Mouse (Mus musculus) forebrain, embryonic 14.5 days (tissue): ENCODE results near the gene Mettl24. TPM values are rescaled to one million over a fixed set of nuclear protein-coding genes. Genes with fewer than 3 reads are reported as not detected.
"Not testable (repeated sequence)": the region's sequence is repeated elsewhere in the genome, so short reads cannot be mapped to it uniquely, and the experiment has no call there.

Experiments used
- ATAC-seq: fragments of 200-750 bp; cut with Nextera tagmentation; 2 replicates; pipeline ENCODE4 v1.8.0; 2017; ENCODE audit warnings: mild to moderate bottlenecking, moderate library complexity
- DNase-seq: peaks from one replicate; pipeline ENCODE4 v3.0.0-alpha.2; 2015; ENCODE audit warnings: low spot score
- H3K27ac ChIP-seq: fragments of 300-500 bp; sonication (generic); 2 replicates; pipeline ENCODE4 v1.5.1; 2014; ENCODE audit warnings: low read depth, mild to moderate bottlenecking, control low read depth, low read length, moderate library complexity
- H3K27me3 ChIP-seq: fragments of 300-500 bp; sonication (generic); replicated peaks from 2 replicates; pipeline ENCODE4 v1.6.1; 2014; ENCODE audit warnings: low read length, control low read depth, mixed read lengths; ENCODE audit not compliant: control insufficient read depth, insufficient read depth
- H3K36me3 ChIP-seq: fragments of 300-500 bp; sonication (generic); 2 replicates; pipeline ENCODE4 v1.6.1; 2014; ENCODE audit warnings: low read length, control low read depth; ENCODE audit not compliant: control insufficient read depth, insufficient read depth
- H3K4me1 ChIP-seq: fragments of 300-500 bp; sonication (generic); 2 replicates; pipeline ENCODE4 v1.6.1; 2014; ENCODE audit warnings: antibody characterized with exemption, low read length, control low read depth; ENCODE audit not compliant: control insufficient read depth, insufficient read depth
- H3K4me2 ChIP-seq: fragments of 300-500 bp; sonication (generic); 2 replicates; pipeline ENCODE4 v1.6.1; 2014; ENCODE audit warnings: mild to moderate bottlenecking, control low read depth, low read length
- H3K4me3 ChIP-seq: fragments of 300-500 bp; sonication (generic); 2 replicates; pipeline ENCODE4 v1.5.1; 2014; ENCODE audit warnings: low read depth, low read length, control low read depth
- H3K9ac ChIP-seq: fragments of 300-500 bp; sonication (generic); 2 replicates; pipeline ENCODE4 v1.6.1; 2014; ENCODE audit warnings: mild to moderate bottlenecking, low read length, control low read depth, moderate library complexity
- H3K9me3 ChIP-seq: fragments of 300-500 bp; sonication (generic); replicated peaks from 2 replicates; pipeline ENCODE4 v1.6.1; 2016; ENCODE audit warnings: low read length, control low read depth, mixed read lengths; ENCODE audit not compliant: control insufficient read depth
- WGBS: fragments of 180-500 bp; shearing (Covaris S2); extraction: QIAGEN DNeasy Blood & Tissue Kit; methylation state at CpG from one replicate; pipeline ENCODE4 v1.1.7; 2014; 5-methylcytosine and 5-hydroxymethylcytosine counted together
- polyA plus RNA-seq: library from polyadenylated mRNA; unstranded; fragments of >200 nt; fragmentation: Nextera tagmentation; extraction: Ambion mirVana; gene quantifications from 2 replicates; pipeline ENCODE4 v1.2.1, GENCODE M21; 2014

Mettl24 gene
- polyA plus RNA-seq, 1 experiment from 2014 or later = 0.29 TPM

- not testable (repeated sequence) for H3K27ac ChIP-seq, H3K4me2 ChIP-seq, H3K9ac ChIP-seq, H3K4me3 ChIP-seq, ATAC-seq, H3K36me3 ChIP-seq, H3K27me3 ChIP-seq, H3K4me1 ChIP-seq, H3K9me3 ChIP-seq, DNase-seq
- 94% methylated on average over 21 of the region's 23 CpGs for WGBS
Measured at GRCm38 (mm10) chr10:40759391-40760194, 76.5 kb downstream of the Mettl24 start.

DNA sequence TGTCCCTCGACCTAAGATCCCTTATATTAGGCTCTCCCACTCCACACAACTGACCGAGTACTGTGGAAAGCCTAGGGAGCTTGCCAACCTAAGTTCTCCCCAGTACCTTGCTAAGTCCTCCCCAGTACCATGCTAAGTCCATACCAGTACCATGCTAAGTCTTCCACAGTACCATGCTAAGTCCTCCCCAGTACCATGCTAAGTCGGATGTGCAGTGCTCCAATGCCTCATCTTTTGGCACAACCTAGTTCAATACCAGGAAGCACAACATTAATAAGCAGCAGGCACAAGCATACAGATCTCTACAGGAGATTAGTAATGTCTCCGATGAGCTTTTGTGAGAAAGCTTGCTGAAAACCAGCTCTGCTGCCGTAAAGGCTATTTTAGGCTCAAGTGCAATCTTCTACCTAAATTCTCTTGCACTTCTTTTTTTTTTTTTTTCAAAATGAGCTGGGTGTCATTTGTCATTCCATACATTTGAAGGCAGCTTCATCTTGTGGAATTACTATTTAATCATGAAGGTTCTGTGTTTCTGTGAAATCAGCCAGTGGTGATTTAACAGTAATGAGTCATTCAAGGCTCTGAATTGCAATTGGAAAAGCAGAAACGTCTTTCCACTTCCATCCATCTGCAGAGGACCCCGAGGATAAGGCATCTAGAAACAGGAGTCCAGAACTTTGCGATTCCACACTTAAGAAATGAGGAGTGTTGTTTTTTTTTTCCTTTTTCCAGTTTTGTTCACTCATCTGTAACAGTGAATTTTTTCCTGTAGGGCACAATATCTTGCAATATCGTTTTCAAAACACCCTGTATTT is 77.3 kb downstream of the Mettl24 start:
- Histone ChIP-seq H3K36me3 (no peaks in the 10 kb centered on the region), H3K27ac (no peak overlapping the region), H3K27me3 (no peaks in the 10 kb centered on the region), H3K9me3 (no peaks in the 10 kb centered on the region), H3K9ac (no peak overlapping the region), H3K4me1 (no peaks in the 10 kb centered on the region), H3K4me3 (no peak overlapping the region), H3K4me2 (no peak overlapping the region)
- ATAC-seq (no peak), DNase-seq (no peak)
- WGBS = 91% methylated on average over 9 of the region's 9 CpGs

GRCm38 (mm10) chr10:40761010-40761752 is 78.1 kb downstream of the Mettl24 start:
- 70% methylated on average over 9 of the region's 9 CpGs for WGBS
- Histone ChIP-seq H3K27me3 (no peaks in the 10 kb centered on the region), H3K4me3 (no peak overlapping the region), H3K36me3 (no peaks in the 10 kb centered on the region), H3K4me1 (no peaks in the 10 kb centered on the region), H3K4me2 (no peak overlapping the region), H3K9me3 (no peaks in the 10 kb centered on the region), H3K27ac (no peak overlapping the region), H3K9ac (no peak overlapping the region)
- ATAC-seq (no peak), DNase-seq (no peak)

DNA sequence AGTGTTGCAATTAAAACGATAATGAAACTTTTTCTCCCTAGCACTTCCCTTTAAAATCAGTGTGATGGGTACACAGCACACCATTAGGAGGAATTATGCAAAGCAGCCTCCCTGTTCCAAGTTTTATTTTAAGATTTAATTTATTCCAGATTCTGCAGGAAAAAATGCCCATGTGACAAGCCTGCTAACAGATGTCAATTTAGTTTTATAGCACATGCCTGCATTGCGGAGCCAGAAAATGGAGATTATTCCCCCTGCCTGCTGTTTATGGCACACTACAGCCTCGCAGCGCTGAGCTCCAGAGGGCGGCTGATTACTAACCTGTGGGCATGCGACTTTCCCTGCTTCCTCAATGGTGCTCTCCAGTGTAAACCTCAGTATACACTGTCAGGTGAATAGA is 79.5 kb downstream of the Mettl24 start:
- no peak overlapping the region for H3K27ac ChIP-seq
- ATAC-seq (peak; percentile 90), DNase-seq (peak; percentile 79)
- H3K4me2 ChIP-seq = no peak overlapping the region
- 56% methylated on average over 6 of the region's 6 CpGs for WGBS
- H3K36me3 ChIP-seq = no peaks in the 10 kb centered on the region
- H3K4me3 ChIP-seq = no peak overlapping the region
- no peaks in the 10 kb centered on the region for H3K4me1 ChIP-seq
- H3K9ac ChIP-seq = no peak overlapping the region
- no peaks in the 10 kb centered on the region for H3K9me3 ChIP-seq
- no peaks in the 10 kb centered on the region for H3K27me3 ChIP-seq

GRCm38 (mm10) chr10:40763084-40763720 is 80.1 kb downstream of the Mettl24 start:
- Histone ChIP-seq H3K4me3 (no peak overlapping the region), H3K27ac (no peak overlapping the region), H3K9me3 (no peaks in the 10 kb centered on the region), H3K9ac (no peak overlapping the region), H3K4me2 (no peak overlapping the region), H3K27me3 (no peaks in the 10 kb centered on the region), H3K4me1 (no peaks in the 10 kb centered on the region), H3K36me3 (no peaks in the 10 kb centered on the region)
- ATAC-seq (no peak; the same call in 1 of the 2 replicates), DNase-seq (no peak)
- 71% methylated on average over 5 of the region's 5 CpGs for WGBS

DNA sequence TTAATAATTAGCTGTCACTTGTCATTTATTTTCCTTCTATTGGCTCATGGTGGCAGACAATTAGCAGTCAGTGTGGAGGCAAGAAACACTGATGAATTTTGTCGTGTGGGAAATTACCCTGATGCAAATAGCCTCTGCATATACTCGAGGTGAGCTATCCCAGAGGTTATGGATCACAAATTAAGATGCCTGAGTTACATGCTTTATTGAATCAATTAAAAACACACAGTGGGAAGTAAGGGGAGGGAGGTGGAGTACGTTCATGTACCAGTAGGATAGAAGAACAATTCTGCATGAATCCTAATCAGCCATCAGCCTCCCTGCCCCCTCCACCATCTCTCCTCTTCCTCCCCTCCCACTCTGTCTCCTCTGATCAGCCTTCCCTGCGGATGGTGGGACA is 89.2 kb downstream of the Mettl24 start:
- H3K9ac ChIP-seq = no peak overlapping the region
- no peak overlapping the region for H3K4me2 ChIP-seq
- no peak for DNase-seq
- no peak for ATAC-seq
- no peaks in the 10 kb centered on the region for H3K27me3 ChIP-seq
- no peak overlapping the region for H3K4me3 ChIP-seq
- WGBS = 24% methylated on average over 4 of the region's 4 CpGs
- no peaks in the 10 kb centered on the region for H3K36me3 ChIP-seq
- no peaks in the 10 kb centered on the region for H3K4me1 ChIP-seq
- no peak overlapping the region for H3K27ac ChIP-seq
- no peaks in the 10 kb centered on the region for H3K9me3 ChIP-seq

GRCm38 (mm10) chr10:40775151-40775550 is 92.1 kb downstream of the Mettl24 start:
- no peak overlapping the region for H3K4me2 ChIP-seq
- 55% methylated on average over 11 of the region's 11 CpGs for WGBS

GRCm38 (mm10) chr10:40775655-40776054 is 92.6 kb downstream of the Mettl24 start:
- DNase-seq (no peak), ATAC-seq (no peak)
- Histone ChIP-seq H3K4me2 (no peak overlapping the region), H3K4me3 (no peak overlapping the region), H3K27ac (no peak overlapping the region), H3K9me3 (no peaks in the 10 kb centered on the region), H3K36me3 (no peaks in the 10 kb centered on the region), H3K4me1 (no peaks in the 10 kb centered on the region), H3K9ac (no peak overlapping the region), H3K27me3 (no peaks in the 10 kb centered on the region)
- 85% methylated on average over 4 of the region's 4 CpGs for WGBS

More at GRCm38 (mm10) chr10:40775151-40775550, 92.1 kb downstream of the Mettl24 start:
- no peak overlapping the region for H3K9ac ChIP-seq
- DNase-seq (no peak), ATAC-seq (no peak)
- no peak overlapping the region for H3K4me3 ChIP-seq
- H3K4me1 ChIP-seq = no peaks in the 10 kb centered on the region
- H3K27me3 ChIP-seq = no peaks in the 10 kb centered on the region
- H3K9me3 ChIP-seq = no peaks in the 10 kb centered on the region
- no peaks in the 10 kb centered on the region for H3K36me3 ChIP-seq
- no peak overlapping the region for H3K27ac ChIP-seq
